Mouse (Mus musculus): ENCODE data around the gene Kcnc1. TPM values are rescaled to one million over a fixed set of nuclear protein-coding genes. Genes with fewer than 3 reads are reported as not detected.

Gene Kcnc1
- polyA plus RNA-seq, 1 experiment from 2014 or later: 8.4 TPM

- no peak for ATAC-seq
- no peaks in the 10 kb centered on the region for H3K27me3 ChIP-seq (replicated peaks; ENCODE audit: control insufficient read depth, insufficient read depth, low read length)
- no peak overlapping the region for H3K4me2 ChIP-seq (ENCODE audit: low read length)
- peaks cover 16% of the 10 kb centered on the region for H3K4me1 ChIP-seq (replicated peaks; ENCODE audit: control insufficient read depth, insufficient read depth, low read length)
- H3K4me3 ChIP-seq (replicated peaks; ENCODE audit: low read length): no peak overlapping the region
- 73% methylated on average over 3 of the region's 3 CpGs for WGBS
- no peaks in the 10 kb centered on the region; the same call in 1 of the 2 replicates for H3K9me3 ChIP-seq (ENCODE audit: control insufficient read depth, low read length)
- no peaks in the 10 kb centered on the region for H3K36me3 ChIP-seq (ENCODE audit: control insufficient read depth, insufficient read depth)
- H3K27ac ChIP-seq (ENCODE audit: low read length): no peak overlapping the region
- H3K9ac ChIP-seq (replicated peaks; ENCODE audit: low read depth, low read length): no peak overlapping the region
Observed at GRCm38 (mm10) chr7:46457889-46458288, 61.6 kb downstream of the Kcnc1 start.

- Histone ChIP-seq H3K36me3 (ENCODE audit: control insufficient read depth, insufficient read depth) (no peaks in the 10 kb centered on the region), H3K9me3 (ENCODE audit: control insufficient read depth, low read length) (no peaks in the 10 kb centered on the region; the same call in 1 of the 2 replicates), H3K4me1 (replicated peaks; ENCODE audit: control insufficient read depth, insufficient read depth, low read length) (peaks cover 8% of the 10 kb centered on the region), H3K27ac (ENCODE audit: low read length) (no peak overlapping the region), H3K9ac (replicated peaks; ENCODE audit: low read depth, low read length) (no peak overlapping the region), H3K4me2 (ENCODE audit: low read length) (no peak overlapping the region), H3K27me3 (replicated peaks; ENCODE audit: control insufficient read depth, insufficient read depth, low read length) (no peaks in the 10 kb centered on the region), H3K4me3 (replicated peaks; ENCODE audit: low read length) (no peak overlapping the region)
- ATAC-seq: peak; percentile 23; the same call in 1 of the 2 replicates
- WGBS: 79% methylated on average over 2 of the region's 2 CpGs
Observed at GRCm38 (mm10) chr7:46459200-46459599, 62.9 kb downstream of the Kcnc1 start.

GRCm38 (mm10) chr7:46459605-46460245 is 63.4 kb downstream of the Kcnc1 start:
- Histone ChIP-seq H3K27me3 (replicated peaks; ENCODE audit: control insufficient read depth, insufficient read depth, low read length) (no peaks in the 10 kb centered on the region), H3K9ac (replicated peaks; ENCODE audit: low read depth, low read length) (no peak overlapping the region), H3K4me2 (ENCODE audit: low read length) (no peak overlapping the region), H3K4me3 (replicated peaks; ENCODE audit: low read length) (no peak overlapping the region), H3K4me1 (replicated peaks; ENCODE audit: control insufficient read depth, insufficient read depth, low read length) (peaks cover 6% of the 10 kb centered on the region), H3K36me3 (ENCODE audit: control insufficient read depth, insufficient read depth) (no peaks in the 10 kb centered on the region), H3K9me3 (ENCODE audit: control insufficient read depth, low read length) (no peaks in the 10 kb centered on the region; the same call in 1 of the 2 replicates), H3K27ac (ENCODE audit: low read length) (no peak overlapping the region)
- 85% methylated on average over 9 of the region's 9 CpGs for WGBS
- ATAC-seq: peak; percentile 15; the same call in 1 of the 2 replicates

- no peak overlapping the region for H3K9ac ChIP-seq (replicated peaks; ENCODE audit: low read depth, low read length)
- H3K27ac ChIP-seq (ENCODE audit: low read length): no peak overlapping the region
- H3K4me3 ChIP-seq (replicated peaks; ENCODE audit: low read length): no peak overlapping the region
Observed at GRCm38 (mm10) chr7:46462287-46462686, 66.0 kb downstream of the Kcnc1 start.

GRCm38 (mm10) chr7:46463136-46463535 is 66.8 kb downstream of the Kcnc1 start:
- 86% methylated on average over 8 of the region's 8 CpGs for WGBS
- no peaks in the 10 kb centered on the region for H3K9me3 ChIP-seq (ENCODE audit: control insufficient read depth, low read length)
- H3K4me1 ChIP-seq (replicated peaks; ENCODE audit: control insufficient read depth, insufficient read depth, low read length): peaks cover 9% of the 10 kb centered on the region

More at GRCm38 (mm10) chr7:46462287-46462686, 66.0 kb downstream of the Kcnc1 start:
- H3K27me3 ChIP-seq (replicated peaks; ENCODE audit: control insufficient read depth, insufficient read depth, low read length): no peaks in the 10 kb centered on the region
- H3K36me3 ChIP-seq (ENCODE audit: control insufficient read depth, insufficient read depth): no peaks in the 10 kb centered on the region
- no peaks in the 10 kb centered on the region for H3K9me3 ChIP-seq (ENCODE audit: control insufficient read depth, low read length)
- 66% methylated on average over 8 of the region's 8 CpGs for WGBS
- no peak for ATAC-seq
- H3K4me2 ChIP-seq (ENCODE audit: low read length): no peak overlapping the region
- peaks cover 9% of the 10 kb centered on the region for H3K4me1 ChIP-seq (replicated peaks; ENCODE audit: control insufficient read depth, insufficient read depth, low read length)

GRCm38 (mm10) chr7:46466422-46466981 is 70.2 kb downstream of the Kcnc1 start:
- Histone ChIP-seq H3K4me2 (ENCODE audit: low read length) (no peak overlapping the region), H3K4me1 (replicated peaks; ENCODE audit: control insufficient read depth, insufficient read depth, low read length) (peaks cover 3% of the 10 kb centered on the region; the same call in 1 of the 2 replicates), H3K4me3 (replicated peaks; ENCODE audit: low read length) (no peak overlapping the region), H3K9ac (replicated peaks; ENCODE audit: low read depth, low read length) (no peak overlapping the region), H3K9me3 (ENCODE audit: control insufficient read depth, low read length) (no peaks in the 10 kb centered on the region), H3K27ac (ENCODE audit: low read length) (peak overlapping the region; percentile 45), H3K36me3 (ENCODE audit: control insufficient read depth, insufficient read depth) (no peaks in the 10 kb centered on the region), H3K27me3 (replicated peaks; ENCODE audit: control insufficient read depth, insufficient read depth, low read length) (no peaks in the 10 kb centered on the region)
- ATAC-seq: peak; percentile 28; the same call in 1 of the 2 replicates
- 61% methylated on average over 7 of the region's 7 CpGs for WGBS

More at GRCm38 (mm10) chr7:46463136-46463535, 66.8 kb downstream of the Kcnc1 start:
- ATAC-seq: no peak
- no peak overlapping the region for H3K9ac ChIP-seq (replicated peaks; ENCODE audit: low read depth, low read length)
- H3K27me3 ChIP-seq (replicated peaks; ENCODE audit: control insufficient read depth, insufficient read depth, low read length): no peaks in the 10 kb centered on the region
- no peak overlapping the region for H3K27ac ChIP-seq (ENCODE audit: low read length)
- no peak overlapping the region for H3K4me3 ChIP-seq (replicated peaks; ENCODE audit: low read length)
- no peak overlapping the region for H3K4me2 ChIP-seq (ENCODE audit: low read length)
- no peaks in the 10 kb centered on the region for H3K36me3 ChIP-seq (ENCODE audit: control insufficient read depth, insufficient read depth)

- no peaks in the 10 kb centered on the region for H3K36me3 ChIP-seq (ENCODE audit: control insufficient read depth, insufficient read depth)
- H3K27me3 ChIP-seq (replicated peaks; ENCODE audit: control insufficient read depth, insufficient read depth, low read length): no peaks in the 10 kb centered on the region
- WGBS: 86% methylated on average over 3 of the region's 3 CpGs
- H3K27ac ChIP-seq (ENCODE audit: low read length): no peak overlapping the region
- peaks cover 6% of the 10 kb centered on the region; the same call in 1 of the 2 replicates for H3K4me1 ChIP-seq (replicated peaks; ENCODE audit: control insufficient read depth, insufficient read depth, low read length)
- H3K4me2 ChIP-seq (ENCODE audit: low read length): no peak overlapping the region
- H3K9me3 ChIP-seq (ENCODE audit: control insufficient read depth, low read length): no peaks in the 10 kb centered on the region
- no peak for ATAC-seq
- H3K9ac ChIP-seq (replicated peaks; ENCODE audit: low read depth, low read length): no peak overlapping the region
- no peak overlapping the region for H3K4me3 ChIP-seq (replicated peaks; ENCODE audit: low read length)
Observed at GRCm38 (mm10) chr7:46469542-46469941, 73.2 kb downstream of the Kcnc1 start.

GRCm38 (mm10) chr7:46471054-46471737 is 74.9 kb downstream of the Kcnc1 start:
- Histone ChIP-seq H3K36me3 (ENCODE audit: control insufficient read depth, insufficient read depth) (no peaks in the 10 kb centered on the region), H3K4me2 (ENCODE audit: low read length) (no peak overlapping the region), H3K27me3 (replicated peaks; ENCODE audit: control insufficient read depth, insufficient read depth, low read length) (no peaks in the 10 kb centered on the region), H3K9ac (replicated peaks; ENCODE audit: low read depth, low read length) (no peak overlapping the region), H3K4me1 (replicated peaks; ENCODE audit: control insufficient read depth, insufficient read depth, low read length) (peaks cover 6% of the 10 kb centered on the region; the same call in 1 of the 2 replicates), H3K27ac (ENCODE audit: low read length) (no peak overlapping the region), H3K4me3 (replicated peaks; ENCODE audit: low read length) (no peak overlapping the region), H3K9me3 (ENCODE audit: control insufficient read depth, low read length) (no peaks in the 10 kb centered on the region)
- no peak for ATAC-seq
- WGBS: 72% methylated on average over 7 of the region's 7 CpGs

GRCm38 (mm10) chr7:46473141-46473540 is 76.8 kb downstream of the Kcnc1 start:
- no peak overlapping the region for H3K27ac ChIP-seq (ENCODE audit: low read length)
- no peak overlapping the region for H3K4me2 ChIP-seq (ENCODE audit: low read length)
- H3K36me3 ChIP-seq (ENCODE audit: control insufficient read depth, insufficient read depth): no peaks in the 10 kb centered on the region
- H3K4me3 ChIP-seq (replicated peaks; ENCODE audit: low read length): no peak overlapping the region
- WGBS: 28% methylated on average over 9 of the region's 9 CpGs
- H3K9ac ChIP-seq (replicated peaks; ENCODE audit: low read depth, low read length): no peak overlapping the region
- H3K4me1 ChIP-seq (replicated peaks; ENCODE audit: control insufficient read depth, insufficient read depth, low read length): 0 out of 2 replicates have a peak, but pooled peaks cover 3% of the 10 kb centered on the region
- H3K9me3 ChIP-seq (ENCODE audit: control insufficient read depth, low read length): no peaks in the 10 kb centered on the region
- ATAC-seq: no peak
- no peaks in the 10 kb centered on the region for H3K27me3 ChIP-seq (replicated peaks; ENCODE audit: control insufficient read depth, insufficient read depth, low read length)
